Mouse (Mus musculus) ES-Bruce4 (cell line): ENCODE measurements around the gene Gpatch2l.

Experiments used
- CTCF ChIP-seq: IDR thresholded peaks from one replicate; pipeline ENCODE4 v1.8.1; 2011; ENCODE audit warnings: low read depth, low read length
- EP300 ChIP-seq: IDR thresholded peaks from 2 replicates; pipeline ENCODE4 v1.6.1; 2011; ENCODE audit warnings: low read depth, low read length; ENCODE audit not compliant: insufficient read depth
- POLR2A ChIP-seq: IDR thresholded peaks from one replicate; pipeline ENCODE4 v1.8.1; 2011; ENCODE audit warnings: low read length; ENCODE audit not compliant: insufficient read depth

DNA sequence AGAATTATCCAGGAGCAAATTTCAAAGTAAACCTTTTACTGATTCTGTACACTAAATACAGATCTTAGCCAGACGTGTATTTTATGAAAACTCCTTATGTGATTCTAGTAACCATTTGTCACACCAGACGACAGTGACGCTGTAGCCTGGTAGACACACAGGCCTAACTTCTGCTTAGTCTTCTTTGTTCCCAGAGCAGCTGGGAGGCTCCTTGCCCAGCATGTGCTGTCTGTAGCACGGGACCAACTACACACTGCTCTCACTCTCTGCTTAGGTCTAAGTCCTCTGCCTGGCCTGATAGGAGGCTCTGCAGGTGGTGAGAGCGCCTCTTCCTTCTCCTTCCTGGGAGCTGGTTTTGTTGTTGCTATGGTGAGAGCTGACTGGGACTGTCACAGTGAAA is 35.2 kb downstream of the Gpatch2l start:
- TF ChIP-seq CTCF (no peak), POLR2A (no peak), EP300 (no peak)
